Mouse (Mus musculus) layer of hippocampus, adult 8-10 months (tissue): ENCODE data around the gene Ankrd34a. TPM values are rescaled to one million over a fixed set of nuclear protein-coding genes. Genes with fewer than 3 reads are reported as not detected.
A peak's percentile ranks its signal among the peaks of the same experiment; 100 is the strongest.

Source experiments
- DNase-seq, 2 experiments: peaks; one replicate each; pipeline ENCODE4 v3.0.0; 2022; ENCODE audit warnings: low spot score in 2 of 2
- total RNA-seq, 4 experiments: library from RNA; stranded (reverse); gene quantifications; 2 replicates each; pipeline ENCODE4 v1.2.4; 2022

Ankrd34a gene
- total RNA-seq, 4 experiments from 2014 or later, result 49.5 to 56.2 (median 52.6) TPM

GRCm38 (mm10) chr3:96561946-96562681, 34.3 kb upstream of the Ankrd34a start:
- DNase-seq, result no peak

- no peak for DNase-seq
Observed at GRCm38 (mm10) chr3:96563267-96563666, 33.2 kb upstream of the Ankrd34a start.

- DNase-seq, result no peak
Observed at GRCm38 (mm10) chr3:96563911-96564632, 32.4 kb upstream of the Ankrd34a start.

- DNase-seq, result no peak
Observed at GRCm38 (mm10) chr3:96564633-96565032, 31.8 kb upstream of the Ankrd34a start.

- DNase-seq, result no peak
Observed at GRCm38 (mm10) chr3:96565105-96565504, 31.3 kb upstream of the Ankrd34a start.

GRCm38 (mm10) chr3:96566661-96567450, 29.6 kb upstream of the Ankrd34a start:
- no peak for DNase-seq

- DNase-seq, result no peak
Observed at GRCm38 (mm10) chr3:96568605-96569004, 27.8 kb upstream of the Ankrd34a start.

- DNase-seq, result no peak
Observed at GRCm38 (mm10) chr3:96569506-96569905, 26.9 kb upstream of the Ankrd34a start.

- DNase-seq, result no peak
Observed at GRCm38 (mm10) chr3:96569966-96570605, 26.4 kb upstream of the Ankrd34a start.

- DNase-seq, result no peak
Observed at GRCm38 (mm10) chr3:96570643-96571042, 25.8 kb upstream of the Ankrd34a start.

GRCm38 (mm10) chr3:96571336-96571735, 25.1 kb upstream of the Ankrd34a start:
- DNase-seq, result no peak

- DNase-seq, result no peak
Observed at GRCm38 (mm10) chr3:96571896-96572698, 24.3 kb upstream of the Ankrd34a start.

- no peak for DNase-seq
Observed at GRCm38 (mm10) chr3:96573611-96574511, 22.6 kb upstream of the Ankrd34a start.

- no peak for DNase-seq
Observed at GRCm38 (mm10) chr3:96575272-96575984, 21.0 kb upstream of the Ankrd34a start.

- no peak for DNase-seq
Observed at GRCm38 (mm10) chr3:96576005-96576658, 20.3 kb upstream of the Ankrd34a start.

GRCm38 (mm10) chr3:96576690-96577541, 19.5 kb upstream of the Ankrd34a start, which contains the start of gene Gm16253:
Gene Gm16253 (plus strand): TSS chr3:96576984.
- DNase-seq, result peak; percentile 82 to 89

GRCm38 (mm10) chr3:96577566-96577965, 18.9 kb upstream of the Ankrd34a start:
- DNase-seq, result no peak
